In genomic region chr14:78848477-78848876, GRCm38 (mm10) we compare ENCODE assay signal across 8 mouse cellular contexts. TPM values are rescaled to one million over a fixed set of nuclear protein-coding genes. Genes with fewer than 3 reads are reported as not detected.
DNase-seq lines count a peak whose midpoint lies in the region; ATAC-seq and TF ChIP-seq lines count a peak whose summit lies in the region.

No protein-coding gene starts in this region.

- 7% methylated on average over 3 of the region's 3 CpGs for WGBS in heart, embryonic 13.5 days
- WGBS in hindbrain, embryonic 12.5 days: 6% methylated on average over 3 of the region's 3 CpGs
- WGBS in midbrain, embryonic 11.5 days: 11% methylated on average over 3 of the region's 3 CpGs

- no peak for TF ChIP-seq CTCF in MEL (IDR thresholded peaks at IDR 0.05 in 2 of 3, conservative IDR thresholded peaks at IDR 0.05 in 1 of 3; ENCODE audit: control insufficient read depth in 1 of 3, insufficient read depth in 1 of 3, low read depth in 2 of 3, low read length in 3 of 3, poor library complexity in 1 of 3, severe bottlenecking in 1 of 3)

- TF ChIP-seq RAD21 in MEL (IDR thresholded peaks at IDR 0.05; ENCODE audit: low read depth, low read length): no peak

- peak overlapping the region; percentile 94 for H3K9ac ChIP-seq in heart, embryonic 13.5 days
- H3K9ac ChIP-seq in MEL (ENCODE audit: control insufficient read depth, low read depth, low read length, poor library complexity, severe bottlenecking): peak overlapping the region; percentile 81
- H3K9ac ChIP-seq in hindbrain, embryonic 12.5 days: peak overlapping the region; percentile 79
- peak overlapping the region; percentile 87 for H3K9ac ChIP-seq in midbrain, embryonic 11.5 days (ENCODE audit: low read length)

- H3K27ac ChIP-seq in heart, embryonic 13.5 days (replicated peaks): peak overlapping the region; percentile 95
- H3K27ac ChIP-seq in MEL (ENCODE audit: control insufficient read depth, low read depth, low read length): peak overlapping the region; percentile 59
- peak overlapping the region; percentile 86 for H3K27ac ChIP-seq in hindbrain, embryonic 12.5 days
- no peak overlapping the region for H3K27ac ChIP-seq in midbrain, embryonic 11.5 days (ENCODE audit: low read depth, low read length)

- TF ChIP-seq EP300 in MEL (IDR thresholded peaks at IDR 0.05; ENCODE audit: low read depth in 1 of 2, low read length in 2 of 2): no peak; a peak in 1 of 4 replicates

- peak overlapping the region; percentile 80 for H3K4me2 ChIP-seq in heart, embryonic 13.5 days
- H3K4me2 ChIP-seq in hindbrain, embryonic 12.5 days (replicated peaks): peak overlapping the region; percentile 75
- H3K4me2 ChIP-seq in midbrain, embryonic 11.5 days: peak overlapping the region; percentile 65

- H3K4me3 ChIP-seq in heart, embryonic 13.5 days: peak overlapping the region; percentile 92
- peak overlapping the region; percentile 81 to 86 for H3K4me3 ChIP-seq in MEL (ENCODE audit: control insufficient read depth in 1 of 2, insufficient read depth in 1 of 2, low read depth in 2 of 2, low read length in 2 of 2)
- H3K4me3 ChIP-seq in hindbrain, embryonic 12.5 days: peak overlapping the region; percentile 75
- H3K4me3 ChIP-seq in midbrain, embryonic 11.5 days (ENCODE audit: low read depth, low read length): peak overlapping the region; percentile 63

- H3K9me3 ChIP-seq in heart, embryonic 13.5 days: no peaks in the 10 kb centered on the region
- H3K9me3 ChIP-seq in MEL (replicated peaks; ENCODE audit: insufficient read depth, low read length): no peaks in the 10 kb centered on the region
- H3K9me3 ChIP-seq in hindbrain, embryonic 12.5 days (replicated peaks): no peaks in the 10 kb centered on the region
- no peaks in the 10 kb centered on the region for H3K9me3 ChIP-seq in midbrain, embryonic 11.5 days (ENCODE audit: control insufficient read depth, low read length)

- no peaks in the 10 kb centered on the region for H3K27me3 ChIP-seq in heart, embryonic 13.5 days (replicated peaks)
- no peaks in the 10 kb centered on the region for H3K27me3 ChIP-seq in MEL (ENCODE audit: control insufficient read depth in 1 of 2, insufficient read depth in 2 of 2, low read length in 2 of 2)
- H3K27me3 ChIP-seq in hindbrain, embryonic 12.5 days: no peaks in the 10 kb centered on the region
- no peaks in the 10 kb centered on the region for H3K27me3 ChIP-seq in midbrain, embryonic 11.5 days (ENCODE audit: control insufficient read depth, insufficient read depth, low read length)

- TF ChIP-seq POLR2A in MEL (IDR thresholded peaks at IDR 0.05; ENCODE audit: control insufficient read depth in 1 of 2, insufficient read depth in 1 of 2, low read depth in 1 of 2, low read length in 2 of 2, poor library complexity in 1 of 2): no peak

- H3K36me3 ChIP-seq in heart, embryonic 13.5 days: no peaks in the 10 kb centered on the region
- peaks cover 0 to 2% of the 10 kb centered on the region in 2 experiments; a peak in 1 of 4 replicates for H3K36me3 ChIP-seq in MEL (ENCODE audit: control insufficient read depth in 1 of 2, insufficient read depth in 2 of 2, low read length in 2 of 2)
- H3K36me3 ChIP-seq in hindbrain, embryonic 12.5 days: no peaks in the 10 kb centered on the region
- no peaks in the 10 kb centered on the region for H3K36me3 ChIP-seq in midbrain, embryonic 11.5 days (ENCODE audit: control insufficient read depth, insufficient read depth, low read length)

- no peak for DNase-seq in heart, postnatal 4 days
- no peak for DNase-seq in MEL (ENCODE audit: low read depth, low spot score)
- no peak for DNase-seq in midbrain, embryonic 11.5 days (ENCODE audit: low spot score, missing footprints)
- DNase-seq in gastrocnemius, adult 8-10 months (ENCODE audit: low spot score in 2 of 2): no peak
- no peak for DNase-seq in yolk sac, embryonic 10.5 days (ENCODE audit: low spot score)
- no peak for DNase-seq in layer of hippocampus, postnatal 10 days (ENCODE audit: low spot score in 2 of 2)

- ATAC-seq in heart, embryonic 13.5 days (ENCODE audit: extremely low read depth, insufficient number of reproducible peaks, low FRiP score, low TSS enrichment): no peak
- ATAC-seq in hindbrain, embryonic 12.5 days (ENCODE audit: low FRiP score): no peak
- ATAC-seq in midbrain, embryonic 11.5 days (ENCODE audit: low FRiP score): no peak

- peaks cover 37% of the 10 kb centered on the region for H3K4me1 ChIP-seq in heart, embryonic 13.5 days
- peaks cover 4 to 5% of the 10 kb centered on the region in 2 experiments; a peak in 2 of 4 replicates for H3K4me1 ChIP-seq in MEL (ENCODE audit: control insufficient read depth in 1 of 2, insufficient read depth in 2 of 2, low read length in 2 of 2)
- H3K4me1 ChIP-seq in hindbrain, embryonic 12.5 days: peaks cover 10% of the 10 kb centered on the region
- peaks cover 12% of the 10 kb centered on the region; the same call in 1 of the 2 replicates for H3K4me1 ChIP-seq in midbrain, embryonic 11.5 days (ENCODE audit: control insufficient read depth, insufficient read depth, low read length)

- H3K79me2 ChIP-seq in MEL (ENCODE audit: control insufficient read depth, insufficient read depth, low read length, poor library complexity): peaks cover 5% of the 10 kb centered on the region; the same call in 1 of the 2 replicates

TF ChIP-seq in MEL, 35 proteins besides CTCF, POLR2A, EP300 and RAD21:
- TF ChIP-seq GABPA (IDR thresholded peaks at IDR 0.05; ENCODE audit: low read depth, low read length) (no peak), E2F4 (IDR thresholded peaks at IDR 0.05; ENCODE audit: borderline replicate concordance, low read depth, low read length) (no peak), USF1 (IDR thresholded peaks at IDR 0.05; ENCODE audit: low read depth, low read length) (no peak), HCFC1 (IDR thresholded peaks at IDR 0.05; ENCODE audit: low read depth, low read length) (no peak), BHLHE40 (IDR thresholded peaks at IDR 0.05; ENCODE audit: borderline replicate concordance, low read depth, low read length) (no peak), MAFK (IDR thresholded peaks at IDR 0.05; ENCODE audit: borderline replicate concordance, low read depth, low read length) (no peak), ETS1 (IDR thresholded peaks at IDR 0.05; ENCODE audit: low read depth, low read length) (no peak), MAX (IDR thresholded peaks at IDR 0.05; ENCODE audit: low read length) (no peak), ZKSCAN1 (IDR thresholded peaks at IDR 0.05; ENCODE audit: low read depth, low read length) (no peak), NRF1 (IDR thresholded peaks at IDR 0.05; ENCODE audit: insufficient read depth, low read depth, low read length, poor library complexity, severe bottlenecking) (no peak), MXI1 (IDR thresholded peaks at IDR 0.05; ENCODE audit: low read depth, low read length) (no peak), GATA1 (IDR thresholded peaks at IDR 0.05; ENCODE audit: low read depth, low read length) (no peak), ZMIZ1 (IDR thresholded peaks at IDR 0.05; ENCODE audit: low read depth, low read length) (no peak), TAL1 (IDR thresholded peaks at IDR 0.05; ENCODE audit: low read length) (no peak), JUND (IDR thresholded peaks at IDR 0.05; ENCODE audit: low read depth, low read length) (no peak), ZNF384 (IDR thresholded peaks at IDR 0.05; ENCODE audit: low read depth, low read length) (no peak), USF2 (IDR thresholded peaks at IDR 0.05; ENCODE audit: borderline replicate concordance in 1 of 2, insufficient read depth in 1 of 2, low read depth in 1 of 2, low read length in 2 of 2) (no peak)

RNA-seq across cellular contexts. Expression of gene Vwa8, which starts 0.4 kb away (rescaled TPM):
- 14.9 and 16.3 TPM in 2 replicates for polyA plus RNA-seq in heart, embryonic 13.5 days (2015; fragmentation: Nextera tagmentation; extraction: Ambion mirVana)
- total RNA-seq in heart, postnatal 4 days (2021): 100 to 1,000 TPM; 129 to 144 TPM
- 12.4 and 13.0 TPM in 2 replicates for total RNA-seq in MEL (2012; rRNA removed)
- polyA plus RNA-seq in MEL (2012; ENCODE audit: insufficient read depth in 1 of 2, insufficient read length in 2 of 2, low read depth in 1 of 2, low replicate concordance in 2 of 2, missing spikeins in 1 of 2): 10 to 100 TPM in 1 of 2 experiments, not detected in 1; 19.6 TPM
- 9.5 and 10.0 TPM in 2 replicates for polyA plus RNA-seq in hindbrain, embryonic 12.5 days (2016; fragmentation: Nextera tagmentation; extraction: Ambion mirVana)
- 7.0 and 7.7 TPM in 2 replicates for polyA plus RNA-seq in midbrain, embryonic 11.5 days (2014; fragmentation: Nextera tagmentation; extraction: Ambion mirVana)
- total RNA-seq in gastrocnemius, adult 8-10 months (2022): 10 to 100 TPM; 76.1 to 89.9 (median 79.6) TPM
- 10 to 100 TPM; 18.6 to 21.4 TPM for total RNA-seq in layer of hippocampus, postnatal 10 days (2021)
